Mouse (Mus musculus) duodenum, adult 2 months (tissue): ENCODE results near the gene Prg2. TPM values are rescaled to one million over a fixed set of nuclear protein-coding genes. Genes with fewer than 3 reads are reported as not detected.

Experiments used
- polyA plus RNA-seq: library from polyadenylated mRNA; depleted of rRNA; stranded (reverse); fragments of >200 nt; gene quantifications from 2 replicates; pipeline ENCODE4 v1.2.3, GENCODE M21; 2012; ENCODE audit warnings: low replicate concordance; rRNA removed

Prg2 gene
- polyA plus RNA-seq: 1.2 and 1.7 TPM in 2 replicates

GRCm38 (mm10) chr2:84980188-84980587 is at the start of gene Prg2:
TSS of gene Prg2 (plus strand) at chr2:84980461.

GRCm38 (mm10) chr2:84936474-84937429 is 43.5 kb upstream of the Prg2 start, which contains the start of gene Slc43a3:
TSS of gene Slc43a3 (plus strand) at chr2:84936579.

GRCm38 (mm10) chr2:84987930-84988329 is 7.7 kb downstream of the Prg2 start, which contains the start of gene Prg3:
TSS of gene Prg3 (plus strand) at chr2:84988215.

Other genes starting within 250 kb of the Prg2 start
- 1.3 and 2.3 TPM in 2 replicates for gene Ypel4, start 246.4 kb upstream of the Prg2 start, polyA plus RNA-seq
- not detected in 2 replicates for gene Gm19426, start 236.8 kb upstream of the Prg2 start, polyA plus RNA-seq
- 91.3 and 98.4 TPM in 2 replicates for gene Serping1, start 205.0 kb upstream of the Prg2 start, polyA plus RNA-seq
- gene Ube2l6, start 181.6 kb upstream of the Prg2 start, polyA plus RNA-seq: 29.3 and 114 TPM in 2 replicates
- gene Smtnl1, start 157.8 kb upstream of the Prg2 start, polyA plus RNA-seq: not detected in 2 replicates
- gene Timm10, start 153.5 kb upstream of the Prg2 start, polyA plus RNA-seq: 19.8 and 23.5 TPM in 2 replicates
- gene Slc43a1, start 141.6 kb upstream of the Prg2 start, polyA plus RNA-seq: 1.8 and 3.4 TPM in 2 replicates
- 4.3 and 17.8 TPM in 2 replicates for gene Rtn4rl2, start 93.8 kb upstream of the Prg2 start, polyA plus RNA-seq
- 16.4 and 16.8 TPM in 2 replicates for gene Slc43a3, start 43.9 kb upstream of the Prg2 start, polyA plus RNA-seq
- not detected in 2 replicates for gene Prg3, start 7.8 kb downstream of the Prg2 start, polyA plus RNA-seq
- gene Ssrp1, start 56.8 kb downstream of the Prg2 start, polyA plus RNA-seq: 43.0 and 56.0 TPM in 2 replicates
- gene P2rx3, start 57.0 kb downstream of the Prg2 start, polyA plus RNA-seq: 0.11 and 0.15 TPM in 2 replicates
- gene Tnks1bp1, start 67.6 kb downstream of the Prg2 start, polyA plus RNA-seq: 44.5 and 49.1 TPM in 2 replicates
- 3.1 and 3.2 TPM in 2 replicates for gene Aplnr, start 155.8 kb downstream of the Prg2 start, polyA plus RNA-seq
- 0.27 and 0.79 TPM in 2 replicates for gene Lrrc55, start 216.7 kb downstream of the Prg2 start, polyA plus RNA-seq